Mouse (Mus musculus) embryonic facial prominence, embryonic 10.5 days (tissue): ENCODE data around the gene Zmym5. TPM values are rescaled to one million over a fixed set of nuclear protein-coding genes. Genes with fewer than 3 reads are reported as not detected.

Experiments used
- DNase-seq: peaks from one replicate; pipeline ENCODE4 v3.0.0-alpha.2; 2017; ENCODE audit warnings: low spot score
- H3K27ac ChIP-seq: fragments of 300-500 bp; sonication (generic); replicated peaks from 2 replicates; pipeline ENCODE4 v1.5.1; 2016; ENCODE audit warnings: mild to moderate bottlenecking
- H3K27me3 ChIP-seq: fragments of 300-500 bp; sonication (generic); replicated peaks from 2 replicates; pipeline ENCODE4 v1.6.1; 2016; ENCODE audit warnings: low read depth, mild to moderate bottlenecking; ENCODE audit not compliant: poor library complexity, severe bottlenecking
- H3K36me3 ChIP-seq: fragments of 300-500 bp; sonication (generic); replicated peaks from 2 replicates; pipeline ENCODE4 v1.6.1; 2016; ENCODE audit warnings: mild to moderate bottlenecking, moderate library complexity
- H3K4me1 ChIP-seq: fragments of 300-500 bp; sonication (generic); 2 replicates; pipeline ENCODE4 v1.6.1; 2016
- H3K4me3 ChIP-seq: fragments of 300-500 bp; sonication (generic); 2 replicates; pipeline ENCODE4 v1.5.1; 2016; ENCODE audit warnings: mild to moderate bottlenecking, moderate library complexity
- H3K9me3 ChIP-seq: fragments of 300-500 bp; sonication (generic); 2 replicates; pipeline ENCODE4 v1.6.1; 2016; ENCODE audit warnings: mild to moderate bottlenecking
- WGBS: fragments of 180-500 bp; shearing (Covaris S2); methylation state at CpG from one replicate; pipeline ENCODE4 v1.1.7; 2016; 5-methylcytosine and 5-hydroxymethylcytosine counted together
- polyA plus RNA-seq: library from polyadenylated mRNA; unstranded; fragments of >200 nt; fragmentation: Nextera tagmentation; extraction: Ambion mirVana; gene quantifications from 2 replicates; pipeline ENCODE4 v1.2.1, GENCODE M21; 2016

The Zmym5 gene
- polyA plus RNA-seq, 1 experiment from 2014 or later, result 26.5 TPM

GRCm38 (mm10) chr14:56751282-56751681 lies 60.2 kb downstream of the Zmym5 start:
- Histone ChIP-seq H3K27ac (no peak overlapping the region), H3K27me3 (no peaks in the 10 kb centered on the region), H3K9me3 (no peaks in the 10 kb centered on the region), H3K4me1 (no peaks in the 10 kb centered on the region), H3K36me3 (peaks cover 88% of the 10 kb centered on the region), H3K4me3 (no peak overlapping the region)
- 90% methylated on average over 4 of the region's 4 CpGs for WGBS
- DNase-seq, result no peak

Other genes starting within 250 kb of the Zmym5 start
- 20.9 and 21.3 TPM in 2 replicates for gene Cenpj, start 236.3 kb downstream of the Zmym5 start, polyA plus RNA-seq
- 2.0 and 2.2 TPM in 2 replicates for gene Parp4, start 236.1 kb downstream of the Zmym5 start, polyA plus RNA-seq
- 33.0 and 38.4 TPM in 2 replicates for gene Mphosph8, start 143.5 kb downstream of the Zmym5 start, polyA plus RNA-seq
- gene Pspc1, start 33.4 kb downstream of the Zmym5 start, polyA plus RNA-seq, result 41.3 and 44.7 TPM in 2 replicates
- gene Zmym2, start 74.9 kb upstream of the Zmym5 start, polyA plus RNA-seq, result 67.5 and 67.7 TPM in 2 replicates
- gene Gja3, start 246.4 kb upstream of the Zmym5 start, polyA plus RNA-seq, result 0.14 and 0.15 TPM in 2 replicates